Mouse (Mus musculus): ENCODE measurements at regions not wholly inside any gene's neighbourhood (a gene's known extent, or its start where the extent isn't known, plus 50 kb on each side); places are given as distances from the start of the nearest gene placed in this dataset.
"Not testable (repeated sequence)": the region's sequence is repeated elsewhere in the genome, so short reads cannot be mapped to it uniquely, and the experiment has no call there.

GRCm38 (mm10) chr5:40877756-40878155 lies 830.2 kb downstream of the Rab28 start:
- WGBS, result 62% methylated on average over 3 of the region's 3 CpGs
- Histone ChIP-seq H3K4me1 (ENCODE audit: control insufficient read depth, insufficient read depth, low read length) (no peaks in the 10 kb centered on the region), H3K27ac (ENCODE audit: control insufficient read depth, insufficient read depth, low read depth, low read length, poor library complexity) (no peak overlapping the region), H3K4me3 (replicated peaks; ENCODE audit: control insufficient read depth, low read depth, low read length) (no peak overlapping the region)
- TF ChIP-seq CTCF (IDR thresholded peaks at IDR 0.05; ENCODE audit: control insufficient read depth, insufficient read depth, low read length) (no peak), POLR2A (IDR thresholded peaks at IDR 0.05; ENCODE audit: borderline replicate concordance, control insufficient read depth, low read depth, low read length) (no peak)

- 76% methylated on average over 7 of the region's 7 CpGs for WGBS
- not testable (repeated sequence) for H3K4me3 ChIP-seq (replicated peaks; ENCODE audit: control insufficient read depth, low read depth, low read length); H3K4me1 ChIP-seq (ENCODE audit: control insufficient read depth, insufficient read depth, low read length); H3K27ac ChIP-seq (ENCODE audit: control insufficient read depth, insufficient read depth, low read depth, low read length, poor library complexity)
These were observed 845.6 kb downstream of the Rab28 start for GRCm38 (mm10) chr5:40862349-40862748.

Data from bone marrow, adult 2 months (tissue).